Comparison of ENCODE assay signal across 10 mouse cellular contexts in the genomic region with DNA sequence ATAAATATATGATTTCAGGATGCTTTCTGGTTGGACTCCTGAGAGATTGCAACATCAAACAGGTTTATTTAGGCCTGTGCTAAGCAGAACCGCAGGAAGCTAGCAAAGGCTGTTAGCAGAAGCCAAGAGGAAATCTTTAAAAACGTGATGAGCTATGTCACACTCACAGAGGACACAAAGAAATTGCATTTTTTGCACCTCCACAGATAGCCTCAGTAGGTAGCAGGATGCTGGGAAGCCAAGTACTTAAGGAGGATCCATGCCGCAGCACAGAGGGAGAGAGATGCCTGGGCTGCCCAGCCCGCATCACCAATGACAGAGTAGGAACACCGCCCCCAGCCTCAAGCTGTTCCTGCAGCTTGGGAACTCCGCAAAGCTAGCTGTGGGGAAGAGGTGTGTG.
DNase-seq lines count a peak whose midpoint lies in the region; ATAC-seq and TF ChIP-seq lines count a peak whose summit lies in the region.
"Had no signal": no experiment of that assay in that cellular context is flagged by ENCODE, and none has a peak within 500 bp of the region (broad histone marks: within the 10 kb centered on the region; RNA-seq: fewer than 3 reads in every experiment).

No protein-coding gene starts in this region.

- peak; percentile 20 for DNase-seq in lung, embryonic 14.5 days
- DNase-seq in lung, postnatal 14 days: no peak
- peak; percentile 76 for DNase-seq in hindbrain, postnatal 0 days (ENCODE audit: low spot score)
- DNase-seq in midbrain, embryonic 11.5 days (ENCODE audit: low spot score, missing footprints): peak; percentile 89
- no peak for DNase-seq in MN1 (ENCODE audit: low spot score)
- no peak for DNase-seq in testis, postnatal 14 days (ENCODE audit: low spot score)
- no peak for DNase-seq in adrenal gland, postnatal 25 days

- H3K4me1 ChIP-seq in lung, embryonic 14.5 days (ENCODE audit: insufficient read depth): no peaks in the 10 kb centered on the region
- peaks cover 4% of the 10 kb centered on the region; the same call in 1 of the 2 replicates for H3K4me1 ChIP-seq in hindbrain, postnatal 0 days (ENCODE audit: insufficient read depth, low read length)
- no peaks in the 10 kb centered on the region for H3K4me1 ChIP-seq in midbrain, embryonic 11.5 days (ENCODE audit: control insufficient read depth, insufficient read depth, low read length)
- H3K4me1 ChIP-seq in intestine, embryonic 16.5 days (ENCODE audit: control insufficient read depth, insufficient read depth, low read length): no peaks in the 10 kb centered on the region
- H3K4me1 ChIP-seq: liver, embryonic 15.5 days had no signal

- no peaks in the 10 kb centered on the region for H3K36me3 ChIP-seq in lung, embryonic 14.5 days (ENCODE audit: insufficient read depth)
- no peaks in the 10 kb centered on the region for H3K36me3 ChIP-seq in hindbrain, postnatal 0 days (ENCODE audit: insufficient read depth, low read length)
- no peaks in the 10 kb centered on the region for H3K36me3 ChIP-seq in midbrain, embryonic 11.5 days (ENCODE audit: control insufficient read depth, insufficient read depth, low read length)
- H3K36me3 ChIP-seq in intestine, embryonic 16.5 days (ENCODE audit: control insufficient read depth, insufficient read depth, low read length): no peaks in the 10 kb centered on the region
- H3K36me3 ChIP-seq: G1E; liver, embryonic 15.5 days had no signal

- no peak overlapping the region for H3K27ac ChIP-seq in lung, embryonic 14.5 days (ENCODE audit: low read depth)
- peak overlapping the region; percentile 70 for H3K27ac ChIP-seq in hindbrain, postnatal 0 days
- no peak overlapping the region for H3K27ac ChIP-seq in midbrain, embryonic 11.5 days (ENCODE audit: low read depth, low read length)
- no peak overlapping the region for H3K27ac ChIP-seq in intestine, embryonic 16.5 days (ENCODE audit: low read length)
- H3K27ac ChIP-seq: liver, embryonic 15.5 days had no signal

- no peaks in the 10 kb centered on the region for H3K9me3 ChIP-seq in lung, embryonic 14.5 days (ENCODE audit: low read depth, low read length)
- H3K9me3 ChIP-seq in hindbrain, postnatal 0 days (ENCODE audit: low read length): no peaks in the 10 kb centered on the region
- no peaks in the 10 kb centered on the region for H3K9me3 ChIP-seq in midbrain, embryonic 11.5 days (ENCODE audit: control insufficient read depth, low read length)
- no peaks in the 10 kb centered on the region for H3K9me3 ChIP-seq in intestine, embryonic 16.5 days (ENCODE audit: control insufficient read depth, low read length)
- H3K9me3 ChIP-seq: G1E; liver, embryonic 15.5 days had no signal

- H3K4me2 ChIP-seq in lung, embryonic 14.5 days: no peak overlapping the region
- peak overlapping the region; percentile 39 for H3K4me2 ChIP-seq in hindbrain, postnatal 0 days (ENCODE audit: low read depth, low read length)
- H3K4me2 ChIP-seq in midbrain, embryonic 11.5 days: no peak overlapping the region
- H3K4me2 ChIP-seq in intestine, embryonic 16.5 days (ENCODE audit: low read depth, low read length): no peak overlapping the region
- H3K4me2 ChIP-seq: liver, embryonic 15.5 days had no signal

- TF ChIP-seq CTCF in lung, embryonic 14.5 days (IDR thresholded peaks at IDR 0.05; ENCODE audit: low read depth): no peak
- TF ChIP-seq CTCF in hindbrain, postnatal 0 days (IDR thresholded peaks at IDR 0.05; ENCODE audit: low read depth): peak; percentile 29; the same call in 1 of the 2 replicates

- H3K27me3 ChIP-seq in lung, embryonic 14.5 days (ENCODE audit: insufficient read depth, low read length): no peaks in the 10 kb centered on the region
- H3K27me3 ChIP-seq in hindbrain, postnatal 0 days (ENCODE audit: insufficient read depth, low read length): no peaks in the 10 kb centered on the region
- H3K27me3 ChIP-seq in midbrain, embryonic 11.5 days (ENCODE audit: control insufficient read depth, insufficient read depth, low read length): no peaks in the 10 kb centered on the region
- H3K27me3 ChIP-seq in intestine, embryonic 16.5 days (replicated peaks; ENCODE audit: control insufficient read depth, insufficient read depth, low read length): no peaks in the 10 kb centered on the region
- H3K27me3 ChIP-seq: liver, embryonic 15.5 days had no signal

- no peak; the same call in 1 of the 2 replicates for ATAC-seq in lung, embryonic 14.5 days (ENCODE audit: insufficient read depth)
- ATAC-seq in hindbrain, postnatal 0 days: peak; percentile 88
- ATAC-seq in midbrain, embryonic 11.5 days (ENCODE audit: low FRiP score): peak; percentile 83
- ATAC-seq in intestine, embryonic 16.5 days: no peak

- no peak overlapping the region for H3K4me3 ChIP-seq in lung, embryonic 14.5 days (ENCODE audit: low read depth, low read length)
- no peak overlapping the region for H3K4me3 ChIP-seq in hindbrain, postnatal 0 days (ENCODE audit: low read length)
- H3K4me3 ChIP-seq in midbrain, embryonic 11.5 days (ENCODE audit: low read depth, low read length): no peak overlapping the region
- no peak overlapping the region for H3K4me3 ChIP-seq in intestine, embryonic 16.5 days (ENCODE audit: low read length)
- H3K4me3 ChIP-seq: liver, embryonic 15.5 days had no signal

- WGBS in lung, embryonic 14.5 days: 18% methylated on average over 6 of the region's 6 CpGs
- 4% methylated on average over 6 of the region's 6 CpGs for WGBS in hindbrain, postnatal 0 days
- WGBS in midbrain, embryonic 11.5 days: 16% methylated on average over 6 of the region's 6 CpGs
- 19% methylated on average over 6 of the region's 6 CpGs for WGBS in intestine, embryonic 16.5 days

- no peak overlapping the region for H3K9ac ChIP-seq in lung, embryonic 14.5 days
- H3K9ac ChIP-seq in hindbrain, postnatal 0 days (replicated peaks; ENCODE audit: low read length): 0 out of 2 replicates have a peak overlapping the region, but pooled peaks have one; percentile 35
- H3K9ac ChIP-seq in midbrain, embryonic 11.5 days (ENCODE audit: low read length): no peak overlapping the region
- no peak overlapping the region for H3K9ac ChIP-seq in intestine, embryonic 16.5 days (ENCODE audit: low read depth, low read length)
- H3K9ac ChIP-seq: liver, embryonic 15.5 days had no signal

Comparison
In these comparisons a context has a peak if more than half of its experiments do, and no peak if none do; other contexts are left out.
1. DNase-seq: peak in lung, embryonic 14.5 days (single experiment), hindbrain, postnatal 0 days (single experiment) and midbrain, embryonic 11.5 days (single experiment); none in lung, postnatal 14 days (single experiment), MN1 (single experiment), testis, postnatal 14 days (single experiment) and adrenal gland, postnatal 25 days (single experiment).
2. ATAC-seq: peak in hindbrain, postnatal 0 days (single experiment) and midbrain, embryonic 11.5 days (single experiment); none in lung, embryonic 14.5 days (single experiment) and intestine, embryonic 16.5 days (single experiment).